Mouse (Mus musculus) frontal cortex, adult 2 months (tissue): ENCODE measurements around the gene Zfp423. TPM values are rescaled to one million over a fixed set of nuclear protein-coding genes. Genes with fewer than 3 reads are reported as not detected.

Source experiments
- DNase-seq, 2 experiments: peaks; one replicate each; pipeline ENCODE4 v3.0.0; 2022; ENCODE audit warnings: low spot score in 1 of 2; ENCODE audit errors: extremely low spot score in 1 of 2
- polyA plus RNA-seq: library from polyadenylated mRNA; depleted of rRNA; stranded (reverse); fragments of >200 nt; gene quantifications from 2 replicates; pipeline ENCODE4 v1.2.3, GENCODE M21; 2012

Zfp423 gene
- polyA plus RNA-seq, 1 experiment = 31.1 TPM

DNA sequence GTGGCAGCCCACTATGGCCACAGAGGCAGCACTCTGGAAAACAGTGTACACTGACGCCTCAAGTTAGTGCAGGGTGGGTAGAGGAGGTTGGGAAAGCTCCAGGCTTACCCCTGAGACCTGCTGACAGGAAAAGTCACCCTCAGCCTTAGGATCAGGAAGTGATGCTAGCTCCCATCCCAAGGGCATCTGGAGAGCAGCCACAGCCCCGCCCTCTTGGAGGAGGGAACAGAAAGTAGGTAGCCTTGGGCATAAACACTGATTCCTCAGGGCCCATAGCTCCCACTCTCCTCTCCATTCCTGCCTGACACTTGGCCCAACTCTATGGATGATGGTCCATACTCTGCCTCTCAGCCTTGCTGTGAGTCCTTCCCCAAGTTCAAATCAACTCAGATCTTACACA is 205.8 kb downstream of the Zfp423 start:
- no peak for DNase-seq

DNA sequence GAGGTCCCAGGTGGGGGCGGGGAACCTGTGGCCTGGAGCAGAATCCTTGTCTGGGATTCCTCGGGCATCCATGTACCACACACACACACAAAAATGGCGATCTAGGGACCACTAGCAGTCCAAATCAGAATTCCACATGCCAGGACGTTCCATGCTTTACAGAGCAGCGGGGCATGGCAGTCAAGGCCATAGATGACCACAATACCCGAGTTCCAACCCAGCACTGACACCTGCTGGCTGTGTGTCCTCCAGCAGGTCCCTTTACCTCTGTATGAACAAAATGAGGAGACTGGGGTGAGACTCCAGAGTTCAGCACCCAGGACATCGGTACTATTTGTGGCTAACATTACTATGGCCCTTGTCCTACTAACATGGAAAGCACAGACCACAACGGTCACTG is 206.2 kb downstream of the Zfp423 start:
- no peak for DNase-seq

DNA sequence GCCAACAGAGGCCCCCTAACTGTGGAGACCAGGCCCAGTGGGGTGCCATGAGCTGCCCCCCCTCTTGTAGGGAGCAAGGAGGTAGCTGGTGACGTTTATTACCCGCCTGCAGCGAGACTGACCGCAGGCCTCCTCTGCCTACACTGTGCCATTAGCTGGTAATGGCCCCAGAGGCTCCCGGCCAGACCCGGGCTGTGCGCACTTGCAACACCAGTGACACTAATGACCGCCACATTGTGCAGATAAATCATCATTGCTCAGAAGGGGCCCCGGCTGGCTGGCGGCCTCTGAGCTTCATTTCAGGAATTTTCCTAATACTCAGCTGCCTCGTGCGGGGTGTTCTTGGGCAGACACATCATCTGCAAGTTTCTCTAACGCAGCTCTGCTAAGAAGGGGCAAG is 206.7 kb downstream of the Zfp423 start:
- DNase-seq = no peak

DNA sequence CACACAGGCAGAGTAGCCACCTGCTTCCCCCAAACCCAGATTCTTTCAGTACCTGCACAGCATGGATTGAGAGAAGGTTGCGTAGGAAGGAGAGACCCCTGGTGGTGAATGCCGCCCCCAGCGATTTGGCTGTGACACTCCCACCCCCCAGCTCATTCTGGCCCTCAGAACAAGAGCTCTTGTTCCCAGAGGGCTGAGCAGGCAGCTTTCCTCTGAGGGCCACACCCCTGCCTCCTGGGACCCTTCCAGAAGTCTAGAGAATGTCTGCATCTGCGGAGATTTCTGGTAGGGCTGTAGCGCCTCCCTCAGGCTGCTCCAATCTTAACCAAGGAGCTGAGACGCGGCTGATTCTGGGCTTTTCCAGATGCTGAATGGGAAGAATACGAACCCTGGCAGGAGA is 211.8 kb downstream of the Zfp423 start:
- DNase-seq = no peak

DNA sequence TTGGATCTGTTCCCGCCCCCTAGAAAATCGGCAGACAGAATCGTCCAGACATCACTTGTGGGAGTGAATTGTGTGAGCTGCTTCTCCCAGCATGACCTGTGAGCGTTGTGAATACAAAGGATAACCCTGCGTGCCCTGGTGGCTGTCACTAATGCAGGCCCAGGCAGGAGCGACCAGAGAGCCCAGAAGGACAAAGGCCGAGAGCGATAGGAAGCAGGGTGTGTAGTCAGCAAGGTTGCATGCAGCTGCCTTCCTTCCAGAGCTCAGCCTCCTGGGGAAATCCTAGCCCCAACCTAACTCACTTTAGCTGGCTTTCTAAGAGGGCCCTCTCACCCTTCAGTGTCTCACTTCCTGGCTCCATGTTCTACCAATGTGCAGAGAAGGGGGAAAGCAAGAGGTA is 212.3 kb downstream of the Zfp423 start:
- DNase-seq = no peak

DNA sequence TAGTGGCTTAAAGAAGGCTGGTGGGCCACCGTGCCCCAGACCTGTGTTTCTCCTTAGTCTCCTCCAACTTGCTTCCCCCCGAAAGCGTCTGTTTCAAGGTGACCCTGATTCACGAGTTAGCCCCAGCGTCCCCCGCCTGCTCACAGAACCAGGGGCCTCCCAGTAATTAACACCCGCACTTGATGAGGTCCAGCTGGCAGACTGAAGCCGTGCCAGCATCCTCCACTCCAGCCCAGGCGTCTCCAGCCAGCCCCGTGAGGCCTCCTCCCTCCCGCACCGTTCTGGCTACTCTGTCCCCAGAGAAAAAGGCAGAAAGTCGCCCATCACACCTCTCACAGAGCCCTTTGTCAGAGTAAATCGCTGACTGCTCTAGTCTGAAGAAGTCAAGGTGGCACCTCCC is 213.3 kb downstream of the Zfp423 start:
- DNase-seq = no peak

DNA sequence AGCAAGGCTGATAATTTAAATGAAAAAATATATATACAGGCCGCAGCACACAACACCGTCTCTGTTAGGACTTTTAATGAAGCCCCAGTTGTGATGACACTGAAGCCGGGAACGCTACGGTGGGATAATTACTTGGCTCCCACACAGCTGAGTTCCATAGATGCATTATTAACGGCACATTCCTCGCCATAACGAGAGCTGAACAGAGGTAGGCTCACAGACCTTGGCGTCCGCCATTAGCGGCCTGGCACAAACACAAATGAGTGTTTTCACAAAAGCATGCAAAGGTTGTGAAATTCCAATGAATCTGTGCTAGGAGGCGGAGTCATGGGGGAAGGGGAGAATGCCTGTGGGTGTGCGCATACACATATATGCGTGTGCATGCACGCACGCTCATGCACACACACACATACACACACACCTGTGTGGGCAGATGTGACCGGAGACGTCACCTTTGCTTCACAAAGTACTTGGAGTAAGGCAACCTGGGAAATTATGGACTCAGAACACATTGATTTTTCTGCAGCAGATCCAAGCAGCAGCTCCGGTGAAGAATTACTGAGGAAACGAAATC is 214.2 kb downstream of the Zfp423 start:
- DNase-seq = no peak

DNA sequence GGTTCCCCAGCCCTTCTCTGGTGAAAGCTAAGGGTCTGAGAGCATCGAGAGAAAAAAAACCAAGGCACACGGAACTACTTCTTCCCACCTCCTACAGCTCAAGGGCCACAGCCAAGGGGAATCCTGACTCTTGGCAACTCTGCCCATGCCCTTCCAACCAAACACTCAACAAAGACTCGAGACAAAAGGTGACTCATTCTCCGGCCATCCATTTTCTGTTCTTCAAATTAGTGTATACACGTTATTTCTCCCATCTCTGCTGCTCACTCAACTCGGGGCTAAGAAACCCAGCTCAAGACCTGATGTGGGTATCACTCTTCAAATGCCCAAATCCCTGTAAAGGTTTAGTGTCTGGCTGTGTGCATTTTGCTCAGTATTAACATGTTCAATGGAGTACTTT is 214.8 kb downstream of the Zfp423 start:
- DNase-seq = no peak

DNA sequence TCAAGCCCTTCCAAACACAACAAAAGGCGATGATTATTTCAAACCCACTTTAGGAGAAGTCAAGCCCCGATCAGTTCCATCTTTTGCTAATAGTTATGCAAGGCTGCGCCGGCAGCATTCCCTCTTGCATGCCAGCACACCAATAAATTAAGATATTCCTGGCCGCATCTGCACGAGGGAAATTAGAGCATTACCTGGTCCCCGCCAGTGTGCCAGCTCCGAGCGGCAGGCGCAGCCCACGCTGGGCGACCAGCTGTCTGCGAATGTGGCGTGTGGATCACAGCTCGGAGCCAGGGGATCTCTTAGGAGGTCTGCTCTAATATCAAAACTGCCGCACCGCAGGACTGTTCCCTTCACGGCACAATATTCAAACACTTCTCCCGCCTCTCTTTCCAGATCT is 217.4 kb downstream of the Zfp423 start:
- no peak for DNase-seq

DNA sequence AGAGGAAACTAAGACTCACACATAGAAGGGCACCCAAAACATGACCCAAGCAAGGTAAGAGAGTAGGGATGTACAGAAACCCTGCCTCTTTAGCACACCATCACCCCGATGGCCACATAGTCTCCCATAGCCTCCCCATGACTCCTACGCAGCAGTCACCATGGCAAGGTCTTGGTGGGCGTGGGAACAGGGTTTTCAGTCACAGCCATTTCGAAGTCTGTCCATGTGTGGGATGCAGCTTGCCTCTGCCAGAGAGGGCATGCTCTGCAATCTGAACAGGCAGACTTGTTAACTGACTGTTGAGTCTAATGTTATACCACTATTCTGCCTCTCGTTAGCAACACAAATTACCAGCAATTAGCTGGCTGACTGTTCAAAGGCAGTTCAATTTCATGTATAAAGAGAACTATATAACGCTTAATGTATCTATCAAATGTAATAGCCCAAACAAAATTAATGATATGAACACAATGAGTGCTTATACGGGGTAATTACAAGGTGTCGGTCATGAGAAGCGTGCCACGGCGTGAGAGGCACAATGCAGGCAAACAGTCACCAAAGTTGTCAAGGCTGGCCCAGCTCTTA is 218.4 kb downstream of the Zfp423 start:
- no peak for DNase-seq

DNA sequence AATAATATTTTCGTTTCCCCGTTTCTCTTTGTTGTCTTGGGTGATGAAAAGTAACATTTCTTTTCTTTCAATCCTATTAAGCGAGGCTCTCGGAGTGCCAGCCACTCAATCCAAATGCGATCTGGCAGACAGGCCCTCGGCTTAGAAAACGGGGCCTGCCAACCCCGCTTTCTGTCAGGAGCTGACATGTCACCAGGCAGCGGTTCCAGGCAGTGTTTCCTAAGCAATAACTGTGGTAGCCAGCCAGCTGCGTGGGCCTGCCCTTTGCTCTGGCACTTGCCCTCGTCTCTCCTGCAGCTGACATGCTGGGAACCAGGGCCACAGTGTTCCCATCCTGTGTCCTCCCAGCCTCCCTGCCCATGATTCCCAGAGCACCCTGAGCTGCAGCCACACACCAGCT is 221.5 kb downstream of the Zfp423 start:
- DNase-seq = peak in 1 of 2 experiments; percentile 19

DNA sequence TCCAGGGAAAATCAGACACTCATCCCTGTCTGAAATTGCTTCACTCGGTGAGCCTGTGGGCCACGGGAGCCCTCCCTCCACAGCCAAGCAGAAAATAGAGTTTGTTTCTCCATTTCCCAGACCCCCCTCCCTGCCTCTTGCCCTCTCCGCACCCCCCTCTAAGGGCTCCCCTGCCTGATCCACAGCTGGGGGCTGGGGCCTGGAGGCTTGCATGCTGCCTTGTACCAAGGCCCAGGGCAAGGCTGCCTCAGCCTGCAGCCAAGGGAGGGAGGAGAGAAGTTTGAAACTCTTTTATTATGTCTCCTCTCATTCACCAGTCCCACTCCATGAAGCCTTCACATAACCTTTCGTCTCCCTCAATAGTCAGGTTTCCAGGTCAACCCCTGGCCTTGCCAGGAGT is 224.5 kb downstream of the Zfp423 start:
- DNase-seq = no peak

DNA sequence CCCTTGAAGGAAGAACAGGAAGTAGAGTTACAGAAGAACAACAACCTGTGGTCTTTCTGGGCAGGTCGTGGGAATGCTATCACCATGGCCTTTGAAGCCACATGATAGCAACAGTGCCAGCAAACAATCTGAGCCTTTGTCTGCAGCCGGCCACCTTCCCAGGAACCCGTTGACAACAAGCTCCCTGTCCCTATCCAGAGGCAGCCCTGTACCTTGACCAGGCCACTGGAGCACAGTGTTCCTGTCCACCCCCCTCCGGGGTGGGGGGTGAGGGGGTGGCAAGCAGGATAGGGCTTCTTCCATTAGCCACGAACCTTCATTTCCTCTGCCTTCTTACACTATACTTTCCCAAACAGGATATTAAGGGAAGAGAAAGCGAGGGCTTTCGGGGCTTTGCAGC is 224.9 kb downstream of the Zfp423 start:
- no peak for DNase-seq

DNA sequence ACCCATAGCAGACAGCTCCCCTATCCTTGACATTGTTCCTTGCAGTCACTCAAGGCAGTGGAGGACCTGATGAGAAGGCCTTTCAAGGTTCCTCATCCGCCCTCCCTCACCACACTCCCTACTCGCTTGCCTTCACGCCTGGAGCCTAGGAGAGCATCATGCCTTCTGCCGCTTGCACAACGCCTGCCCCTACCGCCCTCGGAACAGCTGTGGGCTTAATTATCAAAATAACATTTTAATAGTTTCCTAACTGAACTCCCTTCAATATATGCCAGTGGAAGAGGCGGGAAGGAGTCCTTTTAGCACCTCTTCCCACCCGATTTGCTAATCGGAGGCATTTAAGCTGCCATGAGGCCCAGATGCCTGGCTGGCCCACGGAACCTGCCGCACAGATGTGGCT is 228.3 kb downstream of the Zfp423 start:
- DNase-seq = peak in 1 of 2 experiments; percentile 44

DNA sequence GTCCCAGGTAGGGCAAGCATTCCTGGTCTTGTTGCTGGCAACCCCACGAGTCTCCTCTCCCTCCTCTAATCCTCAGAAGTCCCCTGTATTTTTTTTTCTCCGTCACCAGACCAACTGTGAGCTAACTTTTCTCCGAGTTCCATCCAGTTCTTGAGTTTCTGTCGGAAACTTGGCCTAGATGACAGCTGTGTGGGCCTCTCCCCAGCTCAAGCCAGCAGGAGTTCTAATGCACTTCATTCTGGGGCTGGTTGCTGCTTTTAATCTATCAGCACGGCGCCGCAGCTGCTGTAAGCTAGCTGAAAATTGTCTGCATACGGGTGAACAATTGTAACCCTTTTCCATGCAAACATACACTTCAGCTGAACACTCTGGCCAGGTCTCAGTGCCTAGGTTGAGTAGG is 236.4 kb downstream of the Zfp423 start:
- no peak for DNase-seq

DNA sequence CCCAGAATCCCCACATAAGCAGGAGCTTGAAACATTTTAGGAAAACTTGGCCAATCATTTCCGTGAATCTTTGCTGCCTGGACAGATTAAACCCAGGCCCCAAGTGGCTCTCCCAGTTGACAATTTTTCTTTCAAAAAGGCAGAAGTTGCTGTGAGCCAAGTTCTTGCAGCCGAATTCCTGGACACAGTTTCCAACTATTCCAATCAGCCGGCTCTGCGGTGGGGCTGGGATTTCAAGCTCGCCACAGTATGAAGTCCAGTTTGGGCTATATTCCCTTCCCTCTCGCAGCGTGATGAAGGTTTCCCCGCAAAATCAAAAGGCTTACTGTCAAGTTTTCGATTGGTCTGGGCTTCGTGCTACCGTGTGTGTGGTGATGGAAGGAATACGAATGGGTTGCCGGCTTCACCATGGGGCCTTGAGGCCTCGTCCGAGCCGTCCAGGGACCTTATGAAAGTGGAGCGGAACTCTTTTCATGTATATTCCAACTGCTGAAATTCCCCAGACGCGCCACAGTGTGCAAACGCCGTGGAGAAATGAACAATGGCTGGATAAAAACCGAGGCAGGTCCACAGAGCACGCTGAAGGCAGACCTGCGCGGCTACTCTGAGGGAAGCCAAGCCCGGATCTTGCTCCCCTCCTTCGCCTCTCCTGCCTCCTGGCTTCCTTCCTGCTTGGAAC is 240.1 kb downstream of the Zfp423 start:
- no peak for DNase-seq

DNA sequence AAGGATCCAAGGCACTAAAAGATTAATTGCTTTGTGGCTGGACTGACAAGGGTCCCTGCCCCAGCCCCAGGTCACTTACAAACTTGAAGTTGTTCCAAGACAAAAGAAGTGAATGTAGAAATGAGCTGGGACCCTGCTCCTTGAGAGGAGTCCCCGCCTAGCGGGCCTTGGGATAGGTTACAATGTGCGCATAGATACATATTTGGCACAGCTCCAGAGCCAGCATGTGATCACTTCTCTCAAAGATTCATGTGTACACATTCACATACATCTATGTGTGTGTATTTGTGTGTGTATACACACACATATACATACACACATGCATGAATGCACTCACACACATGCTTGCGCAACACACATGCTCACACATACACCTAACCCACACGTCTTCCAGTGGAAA is 241.9 kb downstream of the Zfp423 start:
- no peak for DNase-seq

DNA sequence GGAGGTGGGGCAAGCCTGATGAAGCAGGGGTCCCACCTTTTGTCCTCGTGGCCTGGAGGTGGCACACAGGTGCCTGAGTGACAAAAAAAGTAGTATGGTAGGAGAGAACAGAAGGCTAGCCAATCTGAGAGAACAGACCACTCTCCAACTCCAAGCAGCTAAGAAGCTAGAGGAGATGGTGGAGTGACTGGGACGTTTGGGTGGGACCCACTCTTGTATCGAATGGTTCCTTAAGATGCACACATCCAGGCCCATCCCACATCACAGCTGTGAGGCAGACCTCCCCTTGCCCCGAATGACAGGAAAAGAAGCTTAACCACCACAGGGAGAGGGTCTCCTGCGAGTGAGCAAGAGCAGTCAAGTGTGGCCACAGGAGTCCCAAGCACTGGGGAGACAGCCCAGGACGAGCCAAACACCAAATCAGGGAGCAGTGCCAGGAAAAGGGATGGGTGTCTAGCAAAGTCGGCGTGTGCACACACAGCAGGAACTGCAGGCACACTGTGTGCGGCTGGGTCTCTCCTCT is 242.6 kb downstream of the Zfp423 start:
- DNase-seq = no peak

DNA sequence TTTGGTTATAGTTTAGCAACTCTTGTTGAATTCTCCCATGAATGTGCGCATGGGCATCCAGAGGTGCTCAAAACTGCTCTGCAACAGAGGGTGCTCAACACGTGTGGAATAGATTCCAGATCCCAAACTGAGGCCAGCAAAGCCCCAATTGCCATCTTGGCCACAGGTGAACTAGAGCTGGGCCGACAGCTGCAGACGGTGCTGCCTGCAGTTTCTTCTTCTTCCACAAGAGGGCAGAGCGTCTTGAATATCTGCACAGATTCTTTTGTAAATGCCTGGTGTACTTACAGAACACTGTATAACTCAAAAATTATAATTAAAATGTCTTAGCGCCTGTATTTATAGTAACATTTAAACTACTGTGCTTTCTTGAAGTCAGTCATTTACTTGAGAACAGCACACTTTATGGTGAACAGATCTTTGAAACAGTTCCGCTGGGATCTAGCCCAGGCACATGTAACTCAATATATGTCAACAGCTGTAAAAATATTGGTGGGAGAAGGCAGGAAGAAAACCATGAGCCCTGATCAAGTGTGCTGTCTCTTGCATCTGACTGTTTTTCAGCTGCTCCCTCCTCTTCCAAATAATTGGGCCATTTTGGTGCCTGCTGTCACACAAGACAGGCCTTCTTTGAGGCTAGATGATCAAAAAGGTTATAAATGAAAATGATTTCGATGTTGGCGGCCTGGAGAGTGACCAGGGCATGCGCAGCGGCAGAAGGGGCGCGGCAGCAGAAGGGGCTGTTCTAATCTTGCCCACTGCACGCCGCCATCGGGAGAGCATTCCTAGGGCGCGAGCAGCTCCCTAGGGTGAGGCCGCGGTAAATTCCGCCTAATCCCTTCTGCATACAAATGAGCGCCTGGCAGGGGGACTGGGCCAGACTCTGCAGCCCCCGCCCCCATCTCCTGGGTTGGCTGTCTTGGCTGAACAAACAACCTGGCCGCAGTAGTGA is 243.4 kb downstream of the Zfp423 start:
- DNase-seq = peak; percentile 52 to 93

DNA sequence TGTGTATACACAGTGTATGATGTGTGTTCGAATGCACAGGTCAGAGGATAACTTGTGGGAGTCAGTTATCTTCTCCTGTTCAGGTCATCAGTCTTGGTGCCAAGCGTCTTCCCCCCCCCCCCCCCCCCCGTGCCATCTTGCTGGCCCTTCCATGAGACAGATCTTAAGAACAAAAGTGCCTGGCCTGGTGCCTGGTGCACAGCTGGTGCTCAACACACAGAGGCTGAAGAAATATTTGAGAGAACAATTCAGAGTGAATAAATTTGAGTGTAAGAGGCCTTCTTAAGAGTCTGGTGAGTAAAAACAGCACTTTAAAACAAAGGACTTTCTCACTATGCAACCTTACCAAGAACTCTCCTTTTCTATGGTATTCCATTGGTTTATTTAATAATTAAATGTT is 245.4 kb downstream of the Zfp423 start:
- DNase-seq = no peak

DNA sequence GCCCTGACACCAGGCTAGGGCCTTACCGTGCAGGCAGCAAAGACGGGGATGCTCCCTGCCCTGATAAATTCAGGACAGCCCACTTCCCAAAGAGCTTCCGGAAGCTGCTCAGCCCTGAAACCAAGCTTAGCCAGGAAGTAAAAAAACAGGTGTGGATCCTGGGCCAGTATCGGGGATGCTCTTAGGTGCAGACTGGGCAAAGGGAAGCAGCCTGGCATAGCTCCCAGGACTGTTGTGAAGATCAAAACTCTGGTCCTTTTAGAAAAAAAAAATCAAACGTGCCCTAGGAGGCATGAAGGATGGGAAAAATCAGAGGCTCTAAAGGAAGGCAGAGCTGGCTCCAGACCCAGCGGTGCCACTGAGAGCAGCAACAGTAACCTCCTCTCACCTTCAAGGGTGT is 247.4 kb downstream of the Zfp423 start:
- DNase-seq = no peak
